Comparison of ENCODE assay signal across 14 mouse cellular contexts in the genomic region with DNA sequence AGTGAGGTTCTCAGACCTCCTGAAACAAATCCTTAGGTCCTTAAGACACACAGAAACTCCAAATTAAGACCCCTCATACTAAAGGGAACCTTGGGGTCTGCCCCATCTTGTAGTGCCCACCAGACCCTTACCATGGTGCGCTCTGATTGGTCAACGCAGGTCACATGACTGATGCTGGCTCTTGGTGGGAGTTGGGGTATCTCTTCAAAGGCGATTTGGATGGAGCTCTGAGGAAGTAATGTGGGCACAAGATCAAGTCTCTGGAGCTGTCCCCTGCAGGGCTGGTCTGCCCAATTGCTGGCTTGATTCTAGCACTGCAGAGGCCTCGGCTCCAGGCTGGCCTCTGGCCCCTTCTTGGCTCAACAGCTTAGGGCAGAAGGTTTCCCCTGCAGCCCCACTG. TPM values are rescaled to one million over a fixed set of nuclear protein-coding genes. Genes with fewer than 3 reads are reported as not detected.
DNase-seq lines count a peak whose midpoint lies in the region; ATAC-seq and TF ChIP-seq lines count a peak whose summit lies in the region.
"Had no signal": no experiment of that assay in that cellular context is flagged by ENCODE, and none has a peak within 500 bp of the region (broad histone marks: within the 10 kb centered on the region; RNA-seq: fewer than 3 reads in every experiment).

No protein-coding gene starts in this region.

- no peak for DNase-seq in heart, adult 2 months
- no peak for DNase-seq in lung, postnatal 0 days (ENCODE audit: low spot score)
- no peak for DNase-seq in lung, postnatal 14 days
- DNase-seq in ovary, adult 18-20 months (ENCODE audit: low spot score) = no peak
- DNase-seq in retina, postnatal 1 day = no peak
- DNase-seq: cerebellum, adult 11-12 months; heart, postnatal 36 days; layer of hippocampus, adult 9-11 months; lung, adult 18-20 months; thymus, postnatal 4 days had no signal

- 0 out of 2 replicates have a peak overlapping the region, but pooled peaks have one; percentile 12 for H3K9ac ChIP-seq in heart, adult 2 months (ENCODE audit: low read depth, low read length)
- H3K9ac ChIP-seq in heart, embryonic 11.5 days (ENCODE audit: low read depth, low read length) = no peak overlapping the region
- H3K9ac ChIP-seq in lung, postnatal 0 days (replicated peaks; ENCODE audit: low read depth) = no peak overlapping the region
- peak overlapping the region; percentile 100; the same call in 1 of the 2 replicates for H3K9ac ChIP-seq in liver, embryonic 15.5 days
- H3K9ac ChIP-seq in stomach, embryonic 14.5 days (replicated peaks; ENCODE audit: low read depth, low read length) = no peak overlapping the region

- no peaks in the 10 kb centered on the region for H3K27me3 ChIP-seq in heart, adult 2 months (ENCODE audit: control insufficient read depth, insufficient read depth, low read length)
- no peaks in the 10 kb centered on the region for H3K27me3 ChIP-seq in heart, embryonic 11.5 days (ENCODE audit: control insufficient read depth, insufficient read depth, low read length)
- H3K27me3 ChIP-seq in lung, postnatal 0 days (replicated peaks; ENCODE audit: insufficient read depth, low read length) = no peaks in the 10 kb centered on the region
- no peaks in the 10 kb centered on the region for H3K27me3 ChIP-seq in liver, embryonic 15.5 days
- no peaks in the 10 kb centered on the region for H3K27me3 ChIP-seq in stomach, embryonic 14.5 days (ENCODE audit: control insufficient read depth, insufficient read depth, low read length)

- ATAC-seq in heart, embryonic 11.5 days (replicated peaks; ENCODE audit: insufficient number of reproducible peaks, low FRiP score, low TSS enrichment) = no peak
- no peak for ATAC-seq in lung, postnatal 0 days
- ATAC-seq in liver, embryonic 15.5 days (ENCODE audit: insufficient read depth) = no peak
- no peak for ATAC-seq in stomach, embryonic 14.5 days (ENCODE audit: insufficient number of reproducible peaks, insufficient read depth, low FRiP score, low read depth)
- ATAC-seq: activated CD4-positive, CD25-positive, alpha-beta regulatory T cell, adult 4 months had no signal

- H3K4me3 ChIP-seq in heart, adult 2 months = no peak overlapping the region
- no peak overlapping the region for H3K4me3 ChIP-seq in heart, embryonic 11.5 days (ENCODE audit: low read depth, low read length)
- no peak overlapping the region for H3K4me3 ChIP-seq in lung, postnatal 0 days (ENCODE audit: low read depth, low read length)
- H3K4me3 ChIP-seq in liver, embryonic 15.5 days (replicated peaks) = peak overlapping the region; percentile 99
- no peak overlapping the region for H3K4me3 ChIP-seq in stomach, embryonic 14.5 days (ENCODE audit: low read depth, low read length)

- peaks cover 2% of the 10 kb centered on the region for H3K79me2 ChIP-seq in heart, adult 2 months (replicated peaks; ENCODE audit: control insufficient read depth, insufficient read depth, low read length)

- H3K4me1 ChIP-seq in heart, adult 2 months (ENCODE audit: control insufficient read depth, insufficient read depth, low read length) = peaks cover 7% of the 10 kb centered on the region
- peaks cover 14% of the 10 kb centered on the region; the same call in 1 of the 2 replicates for H3K4me1 ChIP-seq in heart, embryonic 11.5 days (ENCODE audit: control insufficient read depth, insufficient read depth, low read length)
- H3K4me1 ChIP-seq in lung, postnatal 0 days (ENCODE audit: insufficient read depth, low read depth, low read length) = peaks cover 16% of the 10 kb centered on the region
- peaks cover 43% of the 10 kb centered on the region for H3K4me1 ChIP-seq in liver, embryonic 15.5 days (replicated peaks)
- peaks cover 11% of the 10 kb centered on the region for H3K4me1 ChIP-seq in stomach, embryonic 14.5 days (ENCODE audit: control insufficient read depth, insufficient read depth, low read length)

- no peak for TF ChIP-seq CTCF in heart, adult 2 months (IDR thresholded peaks at IDR 0.05)
- no peak for TF ChIP-seq CTCF in lung, postnatal 0 days (IDR thresholded peaks at IDR 0.05)

- TF ChIP-seq EP300 in heart, adult 2 months (IDR thresholded peaks at IDR 0.05; ENCODE audit: insufficient read depth, low read depth, low read length) = no peak
- no peak for TF ChIP-seq EP300 in lung, postnatal 0 days (IDR thresholded peaks at IDR 0.05)

- intact Hi-C loops in heart, adult 2 months (cut with DNase I) = no loop called here

- no peaks in the 10 kb centered on the region for H3K9me3 ChIP-seq in heart, embryonic 11.5 days (replicated peaks; ENCODE audit: control insufficient read depth, low read length)
- no peaks in the 10 kb centered on the region for H3K9me3 ChIP-seq in lung, postnatal 0 days (ENCODE audit: low read length)
- no peaks in the 10 kb centered on the region for H3K9me3 ChIP-seq in liver, embryonic 15.5 days (replicated peaks)
- no peaks in the 10 kb centered on the region for H3K9me3 ChIP-seq in stomach, embryonic 14.5 days (ENCODE audit: control insufficient read depth, low read depth, low read length)

- WGBS in heart, adult 2 months = 74% methylated on average over 4 of the region's 4 CpGs
- 71% methylated on average over 4 of the region's 4 CpGs for WGBS in heart, embryonic 11.5 days (ENCODE audit: insufficient replicate concordance)
- WGBS in lung, postnatal 0 days = 69% methylated on average over 4 of the region's 4 CpGs
- 77% methylated on average over 4 of the region's 4 CpGs for WGBS in liver, embryonic 15.5 days (ENCODE audit: insufficient replicate concordance)
- WGBS in stomach, embryonic 14.5 days = 71% methylated on average over 4 of the region's 4 CpGs

- H3K27ac ChIP-seq in heart, adult 2 months = no peak overlapping the region
- H3K27ac ChIP-seq in heart, embryonic 11.5 days (ENCODE audit: low read depth, low read length) = no peak overlapping the region
- H3K27ac ChIP-seq in lung, postnatal 0 days (ENCODE audit: low read length) = no peak overlapping the region
- 0 out of 2 replicates have a peak overlapping the region, but pooled peaks have one; percentile 91 for H3K27ac ChIP-seq in liver, embryonic 15.5 days (replicated peaks)
- H3K27ac ChIP-seq in stomach, embryonic 14.5 days (ENCODE audit: low read length) = no peak overlapping the region

- no peak overlapping the region for H3K4me2 ChIP-seq in heart, embryonic 11.5 days
- 0 out of 2 replicates have a peak overlapping the region, but pooled peaks have one; percentile 8 for H3K4me2 ChIP-seq in lung, postnatal 0 days (replicated peaks; ENCODE audit: low read depth, low read length)
- H3K4me2 ChIP-seq in liver, embryonic 15.5 days = peak overlapping the region; percentile 84
- H3K4me2 ChIP-seq in stomach, embryonic 14.5 days (replicated peaks; ENCODE audit: low read depth, low read length) = 0 out of 2 replicates have a peak overlapping the region, but pooled peaks have one; percentile 76

- no peaks in the 10 kb centered on the region for H3K36me3 ChIP-seq in heart, adult 2 months (ENCODE audit: control insufficient read depth, insufficient read depth, low read length)
- H3K36me3 ChIP-seq in heart, embryonic 11.5 days (ENCODE audit: control insufficient read depth, insufficient read depth, low read length) = peaks cover 13% of the 10 kb centered on the region; the same call in 1 of the 2 replicates
- peaks cover 20% of the 10 kb centered on the region for H3K36me3 ChIP-seq in lung, postnatal 0 days (ENCODE audit: insufficient read depth, low read length)
- H3K36me3 ChIP-seq in liver, embryonic 15.5 days (replicated peaks) = peaks cover 53% of the 10 kb centered on the region
- peaks cover 13% of the 10 kb centered on the region for H3K36me3 ChIP-seq in stomach, embryonic 14.5 days (ENCODE audit: control insufficient read depth, insufficient read depth, low read length)

- TF ChIP-seq POLR2A in heart, adult 2 months (IDR thresholded peaks at IDR 0.05; ENCODE audit: insufficient read depth, low read depth, low read length) = no peak

RNA-seq across cellular contexts. Expression of a gene that starts 2.6 kb away (rescaled TPM):
- 10 to 100 TPM; 14.4 to 15.7 TPM for total RNA-seq in heart, adult 2 months (2021)
- 20.4 and 29.9 TPM in 2 replicates for polyA plus RNA-seq in heart, adult 2 months (2012; rRNA removed)
- 4.7 and 7.1 TPM in 2 replicates for polyA plus RNA-seq in heart, embryonic 11.5 days (2014; fragmentation: Nextera tagmentation; extraction: Ambion mirVana)
- polyA plus RNA-seq in lung, postnatal 0 days (2015; fragmentation: Nextera tagmentation; extraction: Ambion mirVana) = 8.1 and 10.3 TPM in 2 replicates
- 9.6 and 10.4 TPM in 2 replicates for polyA plus RNA-seq in liver, embryonic 15.5 days (2015; fragmentation: Nextera tagmentation; extraction: Ambion mirVana)
- polyA plus RNA-seq in stomach, embryonic 14.5 days (2014; fragmentation: Nextera tagmentation; extraction: Ambion mirVana) = 5.7 and 9.6 TPM in 2 replicates

RNA-seq across cellular contexts. Expression of a gene that starts 8.4 kb away (rescaled TPM):
- 10 to 100 TPM; 18.9 to 20.6 TPM for total RNA-seq in heart, adult 2 months (2021)
- polyA plus RNA-seq in heart, adult 2 months (2012; rRNA removed) = 34.3 and 51.3 TPM in 2 replicates
- 40.2 and 46.3 TPM in 2 replicates for polyA plus RNA-seq in heart, embryonic 11.5 days (2014; fragmentation: Nextera tagmentation; extraction: Ambion mirVana)
- 38.3 and 42.1 TPM in 2 replicates for polyA plus RNA-seq in lung, postnatal 0 days (2015; fragmentation: Nextera tagmentation; extraction: Ambion mirVana)
- polyA plus RNA-seq in liver, embryonic 15.5 days (2015; fragmentation: Nextera tagmentation; extraction: Ambion mirVana) = 17.9 and 18.4 TPM in 2 replicates
- 44.5 and 46.7 TPM in 2 replicates for polyA plus RNA-seq in stomach, embryonic 14.5 days (2014; fragmentation: Nextera tagmentation; extraction: Ambion mirVana)

RNA-seq across cellular contexts. Expression of a gene that starts 12.0 kb away (rescaled TPM):
- 10 to 100 TPM in 1 of 2 experiments, 1 to 10 TPM in 1; 6.9 to 10.2 TPM for total RNA-seq in heart, adult 2 months (2021)
- polyA plus RNA-seq in heart, adult 2 months (2012; rRNA removed) = 12.6 and 16.0 TPM in 2 replicates
- polyA plus RNA-seq in heart, embryonic 11.5 days (2014; fragmentation: Nextera tagmentation; extraction: Ambion mirVana) = 15.3 and 15.9 TPM in 2 replicates
- 10.0 and 11.3 TPM in 2 replicates for polyA plus RNA-seq in lung, postnatal 0 days (2015; fragmentation: Nextera tagmentation; extraction: Ambion mirVana)
- 12.7 and 14.2 TPM in 2 replicates for polyA plus RNA-seq in liver, embryonic 15.5 days (2015; fragmentation: Nextera tagmentation; extraction: Ambion mirVana)
- polyA plus RNA-seq in stomach, embryonic 14.5 days (2014; fragmentation: Nextera tagmentation; extraction: Ambion mirVana) = 21.3 and 23.4 TPM in 2 replicates

RNA-seq across cellular contexts. Expression of a gene that starts 17.0 kb away (rescaled TPM):
- 10 to 100 TPM; 12.8 TPM for total RNA-seq in heart, adult 2 months (2021)
- 12.7 and 14.2 TPM in 2 replicates for polyA plus RNA-seq in heart, adult 2 months (2012; rRNA removed)
- 199 and 232 TPM in 2 replicates for polyA plus RNA-seq in heart, embryonic 11.5 days (2014; fragmentation: Nextera tagmentation; extraction: Ambion mirVana)
- 50.0 and 52.7 TPM in 2 replicates for polyA plus RNA-seq in lung, postnatal 0 days (2015; fragmentation: Nextera tagmentation; extraction: Ambion mirVana)
- polyA plus RNA-seq in liver, embryonic 15.5 days (2015; fragmentation: Nextera tagmentation; extraction: Ambion mirVana) = 226 and 228 TPM in 2 replicates
- 289 and 335 TPM in 2 replicates for polyA plus RNA-seq in stomach, embryonic 14.5 days (2014; fragmentation: Nextera tagmentation; extraction: Ambion mirVana)

RNA-seq across cellular contexts. Expression of a gene that starts 26.6 kb away (rescaled TPM):
- total RNA-seq in heart, adult 2 months (2021) = 10 to 100 TPM; 39.8 to 49.3 TPM
- 37.8 and 51.3 TPM in 2 replicates for polyA plus RNA-seq in heart, adult 2 months (2012; rRNA removed)
- 258 and 291 TPM in 2 replicates for polyA plus RNA-seq in heart, embryonic 11.5 days (2014; fragmentation: Nextera tagmentation; extraction: Ambion mirVana)
- polyA plus RNA-seq in lung, postnatal 0 days (2015; fragmentation: Nextera tagmentation; extraction: Ambion mirVana) = 57.5 and 59.3 TPM in 2 replicates
- polyA plus RNA-seq in liver, embryonic 15.5 days (2015; fragmentation: Nextera tagmentation; extraction: Ambion mirVana) = 1,466 and 1,543 TPM in 2 replicates
- polyA plus RNA-seq in stomach, embryonic 14.5 days (2014; fragmentation: Nextera tagmentation; extraction: Ambion mirVana) = 112 and 130 TPM in 2 replicates

Comparison
In these comparisons a context has a peak if more than half of its experiments do, and no peak if none do; other contexts are left out.
1. H3K9ac ChIP-seq: peak in heart, adult 2 months (single experiment) and liver, embryonic 15.5 days (single experiment); none in heart, embryonic 11.5 days (single experiment), lung, postnatal 0 days (single experiment) and stomach, embryonic 14.5 days (single experiment).